Mouse (Mus musculus): ENCODE results near the gene Fam20a.
A peak's percentile ranks its signal among the peaks of the same experiment; 100 is the strongest.

Fam20a gene

GRCm38 (mm10) chr11:109653201-109653600, 68.9 kb downstream of the Fam20a start:
- no peak for DNase-seq (ENCODE audit: low read depth)

GRCm38 (mm10) chr11:109652505-109652904, 69.6 kb downstream of the Fam20a start:
- no peak for DNase-seq (ENCODE audit: low read depth)

GRCm38 (mm10) chr11:109651566-109652024, 70.5 kb downstream of the Fam20a start:
- DNase-seq (ENCODE audit: low read depth), result no peak

GRCm38 (mm10) chr11:109650788-109651565, 71.1 kb downstream of the Fam20a start:
- DNase-seq (ENCODE audit: low read depth), result peak; percentile 69

GRCm38 (mm10) chr11:109649975-109650701, 71.9 kb downstream of the Fam20a start:
- DNase-seq (ENCODE audit: low read depth), result no peak

GRCm38 (mm10) chr11:109649206-109649605, 72.9 kb downstream of the Fam20a start, which contains the start of gene Prkar1a:
Prkar1a (plus strand) TSS chr11:109649405.
- no peak for DNase-seq (ENCODE audit: low read depth)

- DNase-seq (ENCODE audit: low read depth), result no peak
These were observed 73.6 kb downstream of the Fam20a start for GRCm38 (mm10) chr11:109648510-109648909.

GRCm38 (mm10) chr11:109641498-109642222, 80.4 kb downstream of the Fam20a start:
- no peak for DNase-seq (ENCODE audit: low read depth)

GRCm38 (mm10) chr11:109635871-109636395, 86.1 kb downstream of the Fam20a start:
- no peak for DNase-seq (ENCODE audit: low read depth)

GRCm38 (mm10) chr11:109634928-109635327, 87.2 kb downstream of the Fam20a start:
- no peak for DNase-seq (ENCODE audit: low read depth)

- DNase-seq (ENCODE audit: low read depth), result no peak
These were observed 93.0 kb downstream of the Fam20a start for GRCm38 (mm10) chr11:109629021-109629521.

GRCm38 (mm10) chr11:109628099-109628498, 94.0 kb downstream of the Fam20a start:
- no peak for DNase-seq (ENCODE audit: low read depth)

- DNase-seq (ENCODE audit: low read depth), result no peak
These were observed 94.4 kb downstream of the Fam20a start for GRCm38 (mm10) chr11:109627648-109628047.

- no peak for DNase-seq (ENCODE audit: low read depth)
These were observed 98.8 kb downstream of the Fam20a start for GRCm38 (mm10) chr11:109623238-109623637.

- DNase-seq (ENCODE audit: low read depth), result no peak
These were observed 99.5 kb downstream of the Fam20a start for GRCm38 (mm10) chr11:109622518-109623037.

- peak; percentile 65 for DNase-seq (ENCODE audit: low read depth)
These were observed 100.9 kb downstream of the Fam20a start for GRCm38 (mm10) chr11:109621183-109621582.

GRCm38 (mm10) chr11:109620356-109620755, 101.7 kb downstream of the Fam20a start:
- DNase-seq (ENCODE audit: low read depth), result no peak

All from c-Kit-positive CD71-negative TER-119-negative erythroid progenitor cells, embryonic 14.5 days (primary cell).